Mouse (Mus musculus) heart, embryonic 10.5 days (tissue): ENCODE results near the gene Reln. TPM values are rescaled to one million over a fixed set of nuclear protein-coding genes. Genes with fewer than 3 reads are reported as not detected.

Experiments
- DNase-seq: peaks from one replicate; pipeline ENCODE4 v3.0.0-alpha.2; 2017; ENCODE audit warnings: low spot score
- H3K27ac ChIP-seq: fragments of 300-500 bp; sonication (generic); 2 replicates; pipeline ENCODE4 v1.5.1; 2016; ENCODE audit warnings: mild to moderate bottlenecking
- H3K27me3 ChIP-seq: fragments of 300-500 bp; sonication (generic); 2 replicates; pipeline ENCODE4 v1.6.1; 2016; ENCODE audit warnings: mild to moderate bottlenecking; ENCODE audit not compliant: poor library complexity, insufficient read depth, severe bottlenecking
- H3K36me3 ChIP-seq: fragments of 300-500 bp; sonication (generic); 2 replicates; pipeline ENCODE4 v1.6.1; 2016; ENCODE audit warnings: mild to moderate bottlenecking, moderate library complexity
- H3K4me1 ChIP-seq: fragments of 300-500 bp; sonication (generic); 2 replicates; pipeline ENCODE4 v1.6.1; 2016; ENCODE audit warnings: mild to moderate bottlenecking
- H3K4me3 ChIP-seq: fragments of 300-500 bp; sonication (generic); 2 replicates; pipeline ENCODE4 v1.5.1; 2016; ENCODE audit warnings: mild to moderate bottlenecking, moderate library complexity
- H3K9me3 ChIP-seq: fragments of 300-500 bp; sonication (generic); 2 replicates; pipeline ENCODE4 v1.6.1; 2016; ENCODE audit warnings: mild to moderate bottlenecking, moderate library complexity
- WGBS: fragments of 180-500 bp; shearing (Covaris S2); methylation state at CpG from one replicate; pipeline ENCODE4 v1.1.7; 2016; 5-methylcytosine and 5-hydroxymethylcytosine counted together
- polyA plus RNA-seq: library from polyadenylated mRNA; unstranded; fragments of >200 nt; fragmentation: Nextera tagmentation; extraction: Ambion mirVana; gene quantifications from 2 replicates; pipeline ENCODE4 v1.2.1, GENCODE M21; 2016

Gene Reln
- polyA plus RNA-seq, 1 experiment from 2014 or later = 16.9 TPM

DNA sequence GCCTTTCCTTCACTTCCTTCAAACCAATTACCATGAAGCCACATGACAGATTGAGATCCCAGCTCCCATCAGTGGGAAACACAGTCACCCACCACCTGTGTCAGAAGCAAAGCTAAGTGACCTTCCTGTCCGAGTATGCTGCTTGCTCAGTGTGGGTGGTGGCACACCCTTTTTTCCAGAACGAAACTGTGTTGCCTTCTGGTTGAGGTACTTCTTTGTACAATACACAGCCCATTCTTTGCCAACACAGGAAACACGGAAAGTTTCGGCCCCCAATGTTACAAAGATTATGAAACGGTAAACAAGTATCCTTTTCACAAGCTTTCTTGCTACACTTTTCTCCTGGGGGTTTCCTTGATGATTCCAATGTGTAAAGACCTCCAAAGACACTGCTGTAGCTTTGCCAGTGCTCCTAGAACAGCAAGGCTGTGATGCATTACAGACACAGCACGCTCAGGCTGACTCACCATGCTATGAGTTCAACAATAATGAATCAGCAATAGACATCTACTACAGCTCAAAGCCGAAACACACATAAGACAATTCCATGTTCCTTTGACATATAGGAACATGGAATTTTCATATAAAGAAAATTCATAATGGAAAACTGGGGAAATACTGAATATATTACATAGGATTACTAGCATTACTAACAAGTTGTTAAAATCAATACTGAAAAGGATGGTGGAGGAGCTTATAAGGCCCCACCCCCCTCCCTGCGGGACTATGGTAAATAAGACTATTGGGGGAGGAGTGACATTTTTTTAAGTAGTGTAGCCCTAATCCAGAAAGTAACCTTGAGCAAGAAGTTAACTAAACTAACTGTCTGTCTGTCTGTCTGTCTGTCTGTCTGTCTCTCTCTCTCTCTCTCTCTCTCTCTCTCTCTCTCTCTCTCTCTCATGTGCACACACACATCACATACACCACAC is 15.8 kb downstream of the Reln start:
- Histone ChIP-seq H3K27ac (no peak overlapping the region), H3K36me3 (no peaks in the 10 kb centered on the region), H3K4me1 (peaks cover 6% of the 10 kb centered on the region; the same call in 1 of the 2 replicates), H3K4me3 (no peak overlapping the region), H3K9me3 (no peaks in the 10 kb centered on the region; the same call in 1 of the 2 replicates), H3K27me3 (no peaks in the 10 kb centered on the region)
- WGBS = 84% methylated on average over 8 of the region's 8 CpGs
- no peak for DNase-seq

DNA sequence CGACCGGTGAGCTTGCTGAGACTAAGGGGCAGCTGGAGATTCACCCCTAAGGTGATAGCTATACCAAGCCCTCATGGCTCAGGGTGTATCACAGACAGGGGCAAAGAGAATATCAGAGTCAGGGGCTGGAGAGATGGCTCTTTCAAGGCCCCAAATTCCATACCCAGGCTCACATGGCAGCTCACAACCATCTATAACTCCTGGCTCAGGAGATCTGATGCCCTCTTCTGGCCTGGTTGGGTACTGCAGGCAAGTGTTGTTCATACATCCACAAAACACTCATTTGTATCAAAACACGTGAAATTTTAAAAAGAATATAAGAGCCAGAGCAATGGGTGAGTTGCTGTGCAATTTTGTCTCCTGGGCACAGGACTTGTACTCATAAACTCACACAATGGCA is 17.3 kb downstream of the Reln start:
- H3K4me3 ChIP-seq = no peak overlapping the region
- no peaks in the 10 kb centered on the region for H3K27me3 ChIP-seq
- peaks cover 6% of the 10 kb centered on the region; the same call in 1 of the 2 replicates for H3K4me1 ChIP-seq
- H3K36me3 ChIP-seq = no peaks in the 10 kb centered on the region
- H3K27ac ChIP-seq = no peak overlapping the region
- WGBS = 81% methylated on average over 3 of the region's 3 CpGs
- DNase-seq = no peak
- no peaks in the 10 kb centered on the region for H3K9me3 ChIP-seq

DNA sequence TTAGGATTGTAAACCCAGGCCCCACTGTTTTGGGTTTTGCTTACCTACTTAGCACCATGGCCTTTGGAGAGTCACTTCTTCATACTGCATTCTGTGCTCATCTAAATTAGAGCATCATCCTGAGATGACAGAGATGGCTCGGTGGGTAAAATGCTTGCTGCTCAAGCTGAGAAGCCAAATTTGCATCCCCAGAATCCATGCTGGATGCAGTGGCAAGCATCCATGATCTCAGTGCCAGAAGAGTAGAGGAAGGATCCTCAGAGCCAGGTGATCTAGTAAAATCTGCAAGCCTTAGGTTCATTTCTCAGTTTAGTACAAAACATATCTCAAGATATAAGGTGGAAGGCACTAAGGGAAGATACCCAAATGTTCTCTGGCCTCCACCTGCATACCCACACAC is 20.7 kb downstream of the Reln start:
- no peaks in the 10 kb centered on the region for H3K4me1 ChIP-seq
- H3K27me3 ChIP-seq = no peaks in the 10 kb centered on the region
- 87% methylated on average over 1 of the region's 1 CpGs for WGBS
- H3K27ac ChIP-seq = no peak overlapping the region
- no peak for DNase-seq
- no peaks in the 10 kb centered on the region for H3K36me3 ChIP-seq
- H3K9me3 ChIP-seq = no peaks in the 10 kb centered on the region
- H3K4me3 ChIP-seq = no peak overlapping the region

DNA sequence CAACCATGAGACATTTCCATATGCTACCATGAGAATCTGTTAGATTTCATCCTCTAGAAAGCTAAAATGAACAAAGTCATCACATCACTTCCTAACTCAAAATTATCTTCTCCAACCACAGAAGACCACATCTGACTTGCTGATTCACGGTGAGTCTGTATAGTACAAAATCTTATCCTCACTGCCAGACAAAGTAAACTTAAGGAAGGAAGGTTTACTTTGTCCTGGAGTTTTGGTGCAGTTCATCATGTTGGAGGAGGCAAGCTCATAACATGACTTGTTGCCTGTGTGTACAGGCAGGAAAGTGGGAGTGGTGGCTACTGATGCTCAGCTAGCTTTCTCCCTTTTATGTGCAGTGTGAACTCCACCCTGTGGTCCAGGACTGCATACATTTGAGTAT is 26.7 kb downstream of the Reln start:
- H3K36me3 ChIP-seq = no peaks in the 10 kb centered on the region
- 76% methylated on average over 1 of the region's 1 CpGs for WGBS
- no peak for DNase-seq
- H3K4me1 ChIP-seq = no peaks in the 10 kb centered on the region
- H3K9me3 ChIP-seq = no peaks in the 10 kb centered on the region
- no peak overlapping the region for H3K4me3 ChIP-seq
- no peaks in the 10 kb centered on the region for H3K27me3 ChIP-seq
- no peak overlapping the region for H3K27ac ChIP-seq

DNA sequence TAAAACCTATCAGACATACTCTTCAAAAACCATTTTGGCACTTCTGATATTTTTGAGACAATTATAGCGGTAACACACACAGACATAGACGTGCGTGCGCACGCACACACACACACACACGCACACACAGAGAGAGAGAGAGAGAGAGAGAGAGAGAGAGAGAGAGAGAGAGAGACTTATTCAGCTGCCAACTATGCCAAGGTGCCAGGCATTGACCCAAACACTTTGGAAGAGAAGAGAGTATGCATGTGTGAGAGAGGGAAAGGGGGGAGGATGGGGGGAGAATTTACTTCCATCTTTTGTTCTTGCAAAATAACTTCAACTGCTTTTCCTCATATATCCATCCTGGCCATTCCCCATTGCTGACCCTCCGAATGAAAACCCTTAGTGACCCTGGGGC is 28.0 kb downstream of the Reln start:
- H3K4me1 ChIP-seq = no peaks in the 10 kb centered on the region
- no peak for DNase-seq
- H3K9me3 ChIP-seq = no peaks in the 10 kb centered on the region
- no peak overlapping the region for H3K4me3 ChIP-seq
- H3K36me3 ChIP-seq = no peaks in the 10 kb centered on the region
- H3K27me3 ChIP-seq = no peaks in the 10 kb centered on the region
- H3K27ac ChIP-seq = no peak overlapping the region
- 91% methylated on average over 7 of the region's 7 CpGs for WGBS

DNA sequence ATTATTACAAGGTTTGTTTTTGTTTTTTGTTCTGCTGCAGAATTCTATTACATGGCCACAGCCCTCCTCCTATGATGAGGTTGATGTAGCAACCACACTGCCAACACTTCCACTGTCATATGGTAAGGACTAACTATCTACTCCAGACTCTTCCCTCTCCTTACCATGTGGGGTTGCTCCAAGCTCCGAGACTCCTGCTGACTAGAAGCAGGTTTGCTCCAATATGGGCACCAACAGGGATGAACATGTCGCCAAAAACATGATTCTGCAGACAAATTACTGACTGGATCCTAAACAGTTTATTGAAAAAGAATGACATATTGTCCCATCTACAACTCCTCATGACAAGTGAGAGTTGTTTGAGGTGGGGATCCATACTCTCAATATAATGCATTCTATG is 28.5 kb downstream of the Reln start:
- Histone ChIP-seq H3K27ac (no peak overlapping the region), H3K27me3 (no peaks in the 10 kb centered on the region)
- 80% methylated on average over 2 of the region's 2 CpGs for WGBS

GRCm38 (mm10) chr5:22312995-22313394 is 31.5 kb downstream of the Reln start:
- no peaks in the 10 kb centered on the region for H3K27me3 ChIP-seq
- no peak for DNase-seq
- no peak overlapping the region for H3K27ac ChIP-seq
- H3K9me3 ChIP-seq = no peaks in the 10 kb centered on the region
- H3K4me1 ChIP-seq = no peaks in the 10 kb centered on the region
- 88% methylated on average over 10 of the region's 10 CpGs for WGBS
- H3K36me3 ChIP-seq = no peaks in the 10 kb centered on the region
- H3K4me3 ChIP-seq = no peak overlapping the region

More for the DNA sequence above, 28.5 kb downstream of the Reln start:
- Histone ChIP-seq H3K9me3 (no peaks in the 10 kb centered on the region), H3K4me1 (no peaks in the 10 kb centered on the region), H3K36me3 (no peaks in the 10 kb centered on the region), H3K4me3 (no peak overlapping the region)
- no peak for DNase-seq

DNA sequence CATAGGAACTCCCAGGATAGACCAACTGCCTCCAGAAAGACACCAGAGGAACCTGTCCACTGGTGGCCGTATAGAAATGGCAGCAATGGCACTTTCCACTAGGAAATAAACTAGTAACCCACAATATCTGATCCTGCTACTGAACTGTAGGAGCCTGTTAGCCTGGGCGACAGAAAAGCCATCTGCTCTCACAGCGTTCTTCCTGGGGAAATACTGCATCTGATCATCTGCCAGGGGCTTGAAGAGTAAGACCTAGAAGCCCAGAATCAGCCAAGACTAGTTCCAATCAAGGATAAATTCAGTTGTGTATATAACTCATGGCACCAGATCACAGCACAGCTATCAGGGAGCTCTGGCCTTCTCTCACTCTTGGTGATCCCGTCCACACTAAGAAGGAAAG is 33.5 kb downstream of the Reln start:
- H3K9me3 ChIP-seq = no peaks in the 10 kb centered on the region
- H3K27ac ChIP-seq = no peak overlapping the region
- no peaks in the 10 kb centered on the region for H3K4me1 ChIP-seq
- H3K4me3 ChIP-seq = no peak overlapping the region
- 90% methylated on average over 4 of the region's 4 CpGs for WGBS
- H3K27me3 ChIP-seq = no peaks in the 10 kb centered on the region
- no peaks in the 10 kb centered on the region for H3K36me3 ChIP-seq
- DNase-seq = no peak

GRCm38 (mm10) chr5:22309001-22309400 is 35.5 kb downstream of the Reln start:
- no peaks in the 10 kb centered on the region for H3K4me1 ChIP-seq
- 49% methylated on average over 2 of the region's 2 CpGs for WGBS
- no peak overlapping the region for H3K4me3 ChIP-seq
- no peaks in the 10 kb centered on the region for H3K27me3 ChIP-seq
- no peaks in the 10 kb centered on the region for H3K9me3 ChIP-seq
- DNase-seq = no peak
- no peaks in the 10 kb centered on the region for H3K36me3 ChIP-seq
- no peak overlapping the region for H3K27ac ChIP-seq

DNA sequence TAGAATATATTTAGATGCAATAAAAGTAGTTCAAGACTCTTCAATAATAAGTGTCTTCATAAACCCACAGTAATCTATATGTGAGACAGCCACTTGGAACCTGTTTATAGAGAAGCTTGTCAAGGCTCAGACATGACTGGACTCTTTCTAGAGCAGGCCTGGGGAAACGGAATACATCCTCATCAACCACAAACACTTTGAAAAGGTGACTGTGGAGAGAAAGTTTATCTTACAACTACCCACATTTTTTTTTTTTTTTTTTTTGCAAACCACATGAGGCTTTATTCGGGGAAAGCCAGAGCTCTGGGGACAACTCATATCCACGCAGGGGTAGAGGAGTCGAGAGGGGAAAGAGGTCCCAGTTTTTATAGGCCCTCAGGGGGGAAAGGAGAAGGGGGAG is 36.6 kb downstream of the Reln start:
- Histone ChIP-seq H3K4me3 (no peak overlapping the region), H3K27me3 (no peaks in the 10 kb centered on the region), H3K36me3 (no peaks in the 10 kb centered on the region), H3K9me3 (no peaks in the 10 kb centered on the region), H3K27ac (no peak overlapping the region), H3K4me1 (no peaks in the 10 kb centered on the region)
- 77% methylated on average over 4 of the region's 4 CpGs for WGBS
- no peak for DNase-seq

DNA sequence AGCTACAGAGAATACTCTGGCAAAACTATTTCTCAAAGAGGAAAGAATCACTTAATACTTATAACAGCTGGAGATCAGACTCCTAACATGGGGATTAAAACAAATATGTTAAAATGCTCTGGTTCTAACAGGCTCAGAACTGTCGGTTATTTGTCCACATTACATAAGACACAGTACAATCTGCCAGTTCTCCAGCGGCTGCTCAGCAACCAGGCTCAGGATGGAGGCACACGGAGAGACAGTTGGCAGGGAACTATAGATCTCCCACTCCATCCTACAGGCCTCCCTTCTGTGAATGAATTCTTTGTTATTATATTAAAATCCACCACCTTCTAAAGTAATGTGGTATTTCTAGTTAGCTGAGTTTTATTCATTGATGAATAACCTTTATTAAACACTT is 37.4 kb downstream of the Reln start:
- 86% methylated on average over 3 of the region's 3 CpGs for WGBS
- Histone ChIP-seq H3K4me1 (no peaks in the 10 kb centered on the region), H3K4me3 (no peak overlapping the region), H3K27me3 (no peaks in the 10 kb centered on the region), H3K36me3 (no peaks in the 10 kb centered on the region), H3K9me3 (no peaks in the 10 kb centered on the region), H3K27ac (no peak overlapping the region)
- no peak for DNase-seq

GRCm38 (mm10) chr5:22303709-22304108 is 40.8 kb downstream of the Reln start:
- Histone ChIP-seq H3K4me3 (no peak overlapping the region), H3K4me1 (no peaks in the 10 kb centered on the region), H3K36me3 (no peaks in the 10 kb centered on the region), H3K9me3 (no peaks in the 10 kb centered on the region), H3K27me3 (no peaks in the 10 kb centered on the region), H3K27ac (no peak overlapping the region)
- 71% methylated on average over 1 of the region's 1 CpGs for WGBS
- no peak for DNase-seq

DNA sequence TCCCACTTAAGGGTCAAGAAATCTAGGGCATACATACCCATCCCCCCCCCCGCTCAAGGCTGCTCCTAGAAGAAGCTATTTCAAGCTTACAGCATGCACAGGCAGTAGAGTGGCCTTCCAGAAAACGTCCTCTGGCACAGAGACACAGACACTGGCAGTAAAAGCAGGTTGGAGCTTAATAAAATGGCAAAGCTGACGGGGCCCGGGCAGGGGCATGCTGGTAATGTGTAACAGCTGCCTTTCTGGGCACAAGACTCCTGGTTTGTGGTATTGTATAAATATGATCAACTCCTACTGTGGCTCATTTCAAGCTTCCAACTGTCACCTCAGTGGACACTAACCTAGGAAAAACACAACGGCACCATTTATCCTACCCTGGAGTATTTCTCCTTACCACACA is 42.2 kb downstream of the Reln start:
- no peaks in the 10 kb centered on the region for H3K9me3 ChIP-seq
- no peaks in the 10 kb centered on the region for H3K27me3 ChIP-seq
- 82% methylated on average over 5 of the region's 5 CpGs for WGBS
- no peak overlapping the region for H3K27ac ChIP-seq
- no peak for DNase-seq
- no peaks in the 10 kb centered on the region for H3K4me1 ChIP-seq
- no peak overlapping the region for H3K4me3 ChIP-seq
- H3K36me3 ChIP-seq = no peaks in the 10 kb centered on the region

DNA sequence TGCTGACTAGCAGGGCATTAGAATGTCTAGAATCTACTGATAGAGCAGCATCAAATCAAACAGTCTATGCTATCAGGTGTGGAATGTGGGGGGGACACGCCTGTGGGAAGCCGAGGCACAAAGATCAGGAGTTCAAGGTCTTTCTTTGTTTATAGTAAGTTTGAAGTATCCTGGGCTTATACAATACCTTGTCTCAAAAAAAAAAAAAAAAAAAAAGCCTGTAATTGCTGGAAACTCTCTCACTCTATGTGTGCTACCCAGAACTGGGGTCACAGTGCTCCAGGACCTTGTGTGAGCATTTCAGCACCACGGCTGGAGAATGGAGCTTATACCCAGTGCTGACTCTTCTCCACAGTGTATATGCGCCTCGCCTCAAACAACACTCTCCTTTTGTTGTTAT is 43.7 kb downstream of the Reln start:
- H3K27me3 ChIP-seq = no peaks in the 10 kb centered on the region
- H3K4me1 ChIP-seq = no peaks in the 10 kb centered on the region
- H3K27ac ChIP-seq = no peak overlapping the region
- 81% methylated on average over 5 of the region's 5 CpGs for WGBS
- DNase-seq = no peak
- H3K9me3 ChIP-seq = no peaks in the 10 kb centered on the region
- no peaks in the 10 kb centered on the region for H3K36me3 ChIP-seq
- H3K4me3 ChIP-seq = no peak overlapping the region
